Mouse (Mus musculus): ENCODE measurements around the gene Gm765. TPM values are rescaled to one million over a fixed set of nuclear protein-coding genes. Genes with fewer than 3 reads are reported as not detected.

Gene Gm765
- 0.20 and 0.50 TPM in 2 replicates for polyA plus RNA-seq (2012; rRNA removed)

DNA sequence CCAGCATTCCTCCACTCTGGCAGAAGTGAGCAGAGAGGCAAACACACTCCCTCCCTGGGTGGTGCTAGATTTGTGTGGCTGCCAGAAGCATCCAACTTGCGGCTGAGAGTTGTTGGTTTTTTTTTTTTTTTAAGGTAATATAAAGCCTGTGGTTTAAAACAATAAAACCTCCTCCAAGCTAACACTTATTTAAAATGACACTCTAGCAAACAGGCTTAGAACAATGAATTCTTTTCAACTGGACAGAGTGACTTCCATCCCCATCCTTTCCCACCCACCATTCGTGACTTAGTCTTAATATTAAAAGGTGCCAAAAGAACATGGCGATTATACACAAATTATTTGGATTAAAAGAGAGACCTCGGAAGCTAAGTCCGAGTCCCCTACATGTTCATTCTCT, at the start of gene Gm765:
Gene Gm765, minus strand, starts transcription at position 101 of the 400 bp plus-strand sequence.
- no peak for DNase-seq (ENCODE audit: extremely low spot score in 1 of 2, low spot score in 1 of 2)

DNA sequence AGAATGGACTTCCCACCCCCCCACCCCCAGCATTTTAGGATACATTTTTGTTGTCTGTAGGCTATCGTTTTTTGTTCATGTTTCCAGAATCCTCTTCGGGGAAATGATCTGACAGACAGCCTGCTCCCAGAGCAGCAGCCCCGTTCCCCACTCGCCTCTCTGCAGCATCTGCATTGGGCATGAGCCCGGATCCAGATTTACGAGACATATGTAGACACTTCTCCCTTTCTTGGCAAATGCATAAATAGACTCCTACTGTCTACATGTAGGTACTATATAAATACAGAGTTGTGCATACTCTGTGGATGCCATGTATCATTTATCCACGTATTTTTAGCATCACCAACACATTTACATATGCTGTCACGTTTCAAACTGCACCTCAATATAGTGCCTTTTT, 42.9 kb upstream of the Gm765 start:
- peak; percentile 58 to 75 for DNase-seq (ENCODE audit: extremely low spot score in 1 of 2, low spot score in 1 of 2)

DNA sequence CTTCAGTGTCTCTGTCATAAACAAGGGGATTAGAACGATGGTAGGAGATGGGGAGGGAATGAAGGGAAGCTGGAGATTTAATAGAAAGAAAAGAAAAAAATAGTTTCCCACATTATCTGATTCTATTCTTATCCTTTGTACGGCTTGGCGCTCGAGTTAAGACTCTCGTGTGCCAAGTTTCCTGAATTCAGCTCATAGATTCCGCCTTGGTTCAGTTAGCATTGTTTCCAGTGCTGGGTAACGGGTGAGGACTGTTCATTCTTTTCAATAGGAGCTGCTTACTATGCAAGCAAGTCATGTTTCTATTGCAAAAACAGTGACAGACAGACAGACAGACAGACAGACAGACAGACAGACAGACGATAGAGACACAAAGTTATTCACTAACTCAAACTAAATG, 41.9 kb upstream of the Gm765 start:
- peak in 1 of 2 experiments; percentile 43 for DNase-seq (ENCODE audit: extremely low spot score in 1 of 2, low spot score in 1 of 2)

DNA sequence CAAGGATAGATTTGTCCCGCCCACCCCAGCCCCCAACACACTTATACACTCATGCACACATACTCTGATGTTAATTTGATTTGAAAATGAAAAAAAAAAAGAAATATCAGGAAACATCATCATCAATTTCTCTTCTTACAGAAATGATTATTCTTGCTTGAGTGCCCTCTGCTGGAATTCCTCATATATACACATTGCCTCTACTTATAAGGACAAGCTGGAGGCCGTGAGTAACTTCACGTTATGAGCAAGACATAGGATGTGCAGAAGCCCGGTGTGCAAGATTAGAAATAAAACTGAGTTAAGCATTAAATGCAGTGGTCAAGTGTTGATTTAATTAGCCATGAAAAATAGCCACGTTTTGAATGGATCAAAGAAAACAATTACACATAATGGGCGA, 40.9 kb upstream of the Gm765 start:
- peak in 1 of 2 experiments; percentile 82 for DNase-seq (ENCODE audit: extremely low spot score in 1 of 2, low spot score in 1 of 2)

DNA sequence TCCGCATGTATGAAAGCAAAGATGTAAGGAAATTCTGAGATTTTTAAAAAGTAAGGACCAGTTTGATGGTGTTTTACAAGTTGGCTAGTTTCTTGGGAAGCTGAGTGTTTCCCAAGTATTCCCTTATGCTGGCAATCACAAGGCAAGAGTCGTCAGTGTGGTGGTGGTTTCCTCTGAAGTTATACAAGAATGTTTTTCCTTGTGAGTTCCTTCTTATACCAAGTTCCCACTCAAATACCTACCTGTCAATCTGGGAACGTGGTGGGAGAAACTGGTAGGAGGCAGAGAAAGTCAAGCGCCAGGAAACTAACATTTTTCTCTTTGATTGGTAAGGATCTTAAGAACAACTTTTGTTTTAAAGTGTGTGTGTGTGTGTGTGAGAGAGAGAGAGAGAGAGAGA, 23.6 kb upstream of the Gm765 start:
- DNase-seq (ENCODE audit: extremely low spot score in 1 of 2, low spot score in 1 of 2), result peak in 1 of 2 experiments; percentile 32

DNA sequence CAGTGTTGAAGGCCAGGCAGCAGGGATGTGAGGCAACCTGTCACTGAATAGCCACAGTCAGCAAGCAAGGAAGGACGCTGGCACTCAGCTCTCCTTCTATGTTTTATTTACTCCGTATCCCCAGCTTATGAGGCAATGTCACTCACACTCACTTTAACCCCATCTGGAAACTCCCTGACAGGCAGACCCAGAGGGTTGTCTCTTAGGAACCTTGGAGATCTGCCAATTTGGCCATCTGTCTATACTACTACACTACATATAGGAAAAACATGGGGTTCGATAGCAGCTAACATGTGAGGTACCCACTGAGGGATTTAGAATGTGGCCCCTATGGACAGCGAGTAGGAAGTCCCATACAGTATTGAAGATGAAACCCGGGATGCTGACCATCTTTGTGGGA, 12.7 kb upstream of the Gm765 start:
- no peak for DNase-seq (ENCODE audit: extremely low spot score in 1 of 2, low spot score in 1 of 2)

DNA sequence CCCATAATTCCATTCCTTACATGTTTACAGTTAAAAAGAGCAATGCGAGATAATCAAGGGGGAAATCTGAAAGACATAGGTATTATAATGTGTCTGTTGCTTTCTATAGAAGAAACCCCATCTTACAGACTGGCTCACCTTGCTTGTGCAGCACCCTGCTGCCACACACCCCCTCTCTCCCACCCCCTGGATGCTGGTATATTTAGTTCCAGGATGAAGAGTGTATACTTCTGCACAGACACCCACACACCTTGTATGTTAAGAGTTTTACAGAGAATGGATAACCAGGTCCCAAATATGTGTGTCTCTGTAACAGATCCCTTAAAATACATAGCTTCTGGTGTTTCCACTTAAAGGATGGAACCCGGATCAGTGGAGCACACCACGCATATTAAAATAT, 10.7 kb upstream of the Gm765 start:
- peak in 1 of 2 experiments; percentile 34 for DNase-seq (ENCODE audit: extremely low spot score in 1 of 2, low spot score in 1 of 2)

DNA sequence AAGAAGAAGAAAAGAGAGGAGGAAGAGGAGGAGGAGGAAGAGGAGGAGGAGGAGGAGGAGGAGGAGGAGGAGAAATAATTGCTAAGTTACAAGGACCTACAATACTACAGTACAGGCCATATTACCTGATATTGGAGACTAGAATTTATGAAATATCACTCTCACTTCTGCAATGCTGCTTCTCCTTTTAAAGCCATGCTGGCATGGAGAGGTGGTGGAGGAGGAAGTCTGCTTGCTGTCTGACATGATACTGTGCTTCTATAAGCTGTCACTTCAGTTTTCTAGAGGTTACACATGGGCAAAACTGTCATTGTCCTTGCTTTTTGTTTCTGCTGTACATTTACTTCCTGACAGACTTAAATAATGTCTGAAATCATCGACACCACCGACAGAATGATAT, 9.8 kb downstream of the Gm765 start:
- no peak for DNase-seq (ENCODE audit: extremely low spot score in 1 of 2, low spot score in 1 of 2)

DNA sequence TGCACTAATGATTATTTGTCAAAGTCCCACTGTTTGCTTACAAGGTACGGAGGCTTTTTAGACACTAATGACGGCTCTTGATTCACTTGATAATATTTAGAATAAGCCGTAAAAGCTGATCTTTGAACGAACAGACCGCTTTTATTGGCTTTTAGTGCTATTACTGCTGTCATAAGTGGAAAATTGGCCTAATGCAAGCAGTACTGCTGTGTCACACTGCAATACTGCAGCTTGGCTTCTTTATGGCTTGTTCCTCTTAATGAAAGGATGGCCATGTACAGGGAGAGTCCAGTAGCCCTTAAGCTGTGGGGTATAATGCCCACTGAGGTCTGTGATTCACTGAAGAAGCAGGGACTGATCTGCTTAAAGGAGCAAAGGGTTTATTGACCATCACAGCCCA, 30.9 kb downstream of the Gm765 start:
- DNase-seq (ENCODE audit: extremely low spot score in 1 of 2, low spot score in 1 of 2), result no peak

DNA sequence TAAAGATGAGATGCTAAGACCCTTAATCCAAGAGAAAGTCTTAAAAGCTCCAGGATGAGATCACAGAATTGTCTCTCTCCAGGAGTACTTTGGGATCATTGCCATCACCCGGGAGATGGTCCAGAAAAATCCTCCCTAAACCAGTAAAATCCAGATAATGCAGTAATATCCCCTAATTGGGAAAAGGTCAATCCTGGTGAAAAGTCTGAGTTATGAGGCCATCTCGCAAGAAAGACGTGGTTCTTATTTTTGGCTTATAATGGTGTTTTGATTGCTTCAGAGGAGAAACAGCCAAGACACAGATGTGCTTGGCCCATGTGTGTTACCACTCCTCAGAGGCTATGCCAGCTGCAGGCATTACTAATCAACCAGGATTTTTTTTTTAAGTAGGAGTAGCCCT, 34.9 kb downstream of the Gm765 start:
- DNase-seq (ENCODE audit: extremely low spot score in 1 of 2, low spot score in 1 of 2), result no peak

DNA sequence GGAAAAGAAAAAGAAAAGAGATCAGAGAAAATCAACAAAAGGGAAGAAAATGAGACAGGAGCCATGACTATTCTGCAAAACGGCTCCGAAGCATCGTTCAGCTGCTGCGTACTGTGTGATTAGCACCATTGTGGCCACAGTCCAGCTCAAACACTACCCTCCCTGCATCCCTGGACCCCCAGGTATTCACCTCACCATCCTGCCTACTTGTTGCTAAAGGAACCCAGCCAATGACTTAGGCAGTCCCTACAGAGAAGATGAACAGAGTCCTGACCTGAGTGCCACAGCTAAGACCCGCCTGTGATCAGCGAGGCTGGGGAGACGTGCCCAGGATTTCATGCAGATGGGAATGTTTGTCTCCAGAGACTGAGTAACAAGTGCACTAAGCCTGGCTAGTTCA, 35.4 kb downstream of the Gm765 start:
- DNase-seq (ENCODE audit: extremely low spot score in 1 of 2, low spot score in 1 of 2), result no peak

DNA sequence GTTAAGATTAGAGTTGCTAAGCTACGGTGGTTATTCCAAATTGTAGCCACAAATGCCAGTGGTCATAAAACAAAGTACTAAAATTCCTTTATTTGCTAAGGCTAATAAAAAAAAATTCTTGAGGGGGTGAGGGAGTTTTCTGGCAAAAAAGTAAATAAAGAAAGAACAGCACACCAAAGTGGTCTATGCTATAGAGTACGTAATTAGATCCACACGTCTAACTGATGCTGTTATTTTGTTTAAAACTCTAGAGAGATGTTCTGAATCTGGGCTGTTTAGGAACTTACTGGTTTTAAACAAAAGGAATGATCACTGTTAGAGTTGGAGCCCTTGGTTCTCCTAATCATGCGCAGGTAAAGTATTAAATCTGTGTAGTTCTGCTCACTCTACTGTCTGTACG, 50.5 kb downstream of the Gm765 start:
- DNase-seq (ENCODE audit: extremely low spot score in 1 of 2, low spot score in 1 of 2), result no peak

DNA sequence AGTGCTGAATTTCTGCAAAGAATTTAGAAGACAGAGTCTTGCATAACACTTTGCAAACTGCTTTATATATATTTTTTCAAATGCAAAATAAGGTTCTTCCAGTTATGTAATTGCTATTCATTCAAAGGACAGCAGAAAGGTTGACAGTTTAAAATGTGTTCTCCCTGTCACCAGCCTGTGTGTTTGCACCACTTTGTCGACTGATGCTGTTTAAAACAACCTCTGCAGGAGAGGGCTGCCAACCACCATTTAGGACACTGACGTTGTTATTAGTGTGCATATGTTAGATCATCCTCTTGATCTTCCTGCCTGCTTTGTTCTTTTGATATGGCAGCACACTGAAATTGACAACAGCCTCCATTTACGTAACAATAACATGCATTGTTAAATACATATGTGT, 54.2 kb downstream of the Gm765 start:
- peak; percentile 18 to 48 for DNase-seq (ENCODE audit: extremely low spot score in 1 of 2, low spot score in 1 of 2)

DNA sequence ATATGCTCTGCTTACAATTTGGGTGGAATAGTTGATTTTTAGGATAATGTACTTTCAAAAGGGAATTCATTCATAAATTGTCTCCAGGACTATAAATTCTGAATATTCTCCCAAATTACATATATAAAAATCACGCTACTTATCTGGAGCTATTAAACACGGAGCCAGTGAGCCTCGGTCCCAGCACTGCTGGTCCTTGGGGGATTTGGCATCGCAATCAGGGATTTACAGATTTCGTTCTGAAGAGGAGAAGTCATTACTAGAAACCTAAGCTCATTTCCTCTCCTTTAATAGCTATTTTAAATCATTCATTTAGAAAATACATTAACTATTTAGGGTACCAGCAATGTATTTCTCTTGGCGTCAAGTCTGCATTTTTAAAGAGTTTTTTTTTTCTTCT, 55.0 kb downstream of the Gm765 start:
- no peak for DNase-seq (ENCODE audit: extremely low spot score in 1 of 2, low spot score in 1 of 2)

DNA sequence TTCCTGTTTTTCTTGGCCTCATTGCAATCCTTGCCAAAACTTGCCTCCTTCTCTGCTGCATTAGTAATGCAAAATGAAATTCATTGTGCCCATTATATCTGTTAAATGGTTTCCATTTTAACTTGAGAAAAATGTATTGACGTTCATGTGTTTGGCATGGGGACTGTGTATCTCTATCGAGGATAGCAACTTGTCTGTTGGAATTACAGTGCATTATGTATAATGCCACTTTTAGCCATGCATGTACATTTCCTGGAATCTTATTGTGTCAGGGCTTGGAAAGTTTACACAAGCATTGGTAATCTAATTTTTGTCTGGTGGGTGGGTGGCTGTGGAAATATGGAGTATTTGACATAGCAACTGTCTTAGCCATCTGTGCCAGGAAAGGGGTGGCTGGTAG, 57.4 kb downstream of the Gm765 start:
- DNase-seq (ENCODE audit: extremely low spot score in 1 of 2, low spot score in 1 of 2), result peak in 1 of 2 experiments; percentile 55

DNA sequence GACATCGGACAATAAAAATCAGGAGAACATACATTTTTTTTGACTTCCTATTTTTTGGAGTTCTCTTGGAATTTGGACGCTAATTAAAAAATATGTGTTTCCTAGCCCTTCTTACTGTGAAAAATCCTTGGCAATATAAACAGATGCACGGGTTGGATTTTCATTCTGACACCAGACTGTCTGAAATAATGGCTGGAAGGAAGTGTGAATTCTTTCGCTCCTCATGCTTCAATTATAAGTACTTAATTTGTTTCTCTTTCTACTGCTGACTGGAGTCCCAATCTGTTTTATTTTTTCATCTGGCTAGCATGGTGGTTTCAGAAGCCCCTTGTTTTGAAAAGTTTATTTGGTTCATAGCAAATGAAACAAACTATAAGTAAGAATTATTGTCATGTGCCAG, 59.8 kb downstream of the Gm765 start:
- no peak for DNase-seq (ENCODE audit: extremely low spot score in 1 of 2, low spot score in 1 of 2)

DNA sequence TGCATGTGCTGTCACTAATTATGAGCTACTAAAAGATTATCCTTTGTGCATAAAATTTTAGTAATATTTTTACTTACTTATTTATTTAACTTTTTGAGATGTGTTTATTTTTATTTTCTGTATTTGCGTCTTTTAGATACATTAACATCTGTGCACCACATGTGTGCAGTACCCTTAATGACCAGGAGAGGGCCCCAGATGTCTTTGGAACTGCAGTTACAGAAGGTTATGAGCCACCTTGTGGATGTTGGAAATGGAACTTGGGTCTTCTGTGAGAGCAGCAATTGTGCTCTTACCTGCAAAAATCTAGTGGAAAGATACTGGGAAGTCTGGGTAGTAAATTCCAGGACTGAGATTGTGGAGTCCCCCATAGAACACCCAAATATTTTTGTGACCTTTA, 71.0 kb downstream of the Gm765 start:
- DNase-seq (ENCODE audit: extremely low spot score in 1 of 2, low spot score in 1 of 2), result peak in 1 of 2 experiments; percentile 47

DNA sequence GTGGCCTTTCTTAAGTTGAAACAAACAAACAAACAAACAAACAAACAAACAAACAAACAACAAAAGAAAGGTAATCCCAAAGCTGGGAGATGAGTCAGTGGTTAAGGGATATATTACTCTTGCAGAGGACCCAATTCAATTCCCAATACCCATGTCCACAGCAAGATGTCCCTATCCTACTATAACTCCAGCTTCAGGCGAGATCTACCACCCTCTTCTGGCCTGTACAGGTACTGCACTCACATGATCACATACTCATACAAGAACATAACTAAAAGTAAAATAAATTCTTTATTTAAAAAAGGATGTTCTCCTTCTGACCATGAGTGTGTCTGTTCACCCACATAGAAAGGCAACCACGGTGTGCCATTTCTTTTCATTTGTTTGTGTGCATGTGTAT, 79.6 kb downstream of the Gm765 start:
- no peak for DNase-seq (ENCODE audit: extremely low spot score in 1 of 2, low spot score in 1 of 2)

DNA sequence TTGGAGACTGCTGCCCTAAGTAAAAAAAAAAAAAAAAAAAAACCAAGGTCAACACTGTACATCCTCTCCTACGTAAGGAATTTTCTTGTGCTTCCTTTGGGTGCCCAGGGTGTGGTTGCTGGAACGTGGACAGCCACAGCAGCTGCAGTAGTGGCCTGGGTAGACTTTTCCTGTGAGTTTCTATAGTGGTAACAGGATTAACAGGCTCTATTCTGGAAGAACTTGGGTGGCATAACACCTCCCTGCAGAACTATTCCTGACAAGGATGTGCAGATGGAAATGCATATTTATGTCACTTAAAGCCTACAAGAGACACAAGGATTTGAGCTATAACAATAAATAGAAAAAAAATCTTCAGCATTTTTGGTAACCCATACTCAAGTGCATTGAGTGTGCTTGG, 83.5 kb downstream of the Gm765 start:
- DNase-seq (ENCODE audit: extremely low spot score in 1 of 2, low spot score in 1 of 2), result peak; percentile 79 to 81

DNA sequence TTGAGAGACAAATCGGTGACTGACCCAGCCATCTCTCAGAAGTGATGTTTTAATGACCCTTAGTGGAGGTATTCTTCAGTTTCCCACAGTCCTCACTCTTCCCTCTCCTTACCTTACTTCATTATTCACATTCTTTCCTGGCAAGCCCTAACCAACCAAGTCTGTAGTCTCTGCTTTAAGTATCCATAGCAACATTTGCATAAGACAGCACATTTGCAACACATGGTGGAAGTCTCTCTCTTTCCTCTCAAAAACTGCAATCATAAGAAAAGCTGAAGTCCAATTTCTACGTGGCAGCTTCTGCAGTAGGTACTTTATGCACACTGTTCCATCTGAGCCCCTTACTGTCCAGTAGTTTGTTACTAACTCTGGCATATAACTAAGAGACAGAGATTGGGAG, 96.1 kb downstream of the Gm765 start:
- peak in 1 of 2 experiments; percentile 45 for DNase-seq (ENCODE audit: extremely low spot score in 1 of 2, low spot score in 1 of 2)

DNA sequence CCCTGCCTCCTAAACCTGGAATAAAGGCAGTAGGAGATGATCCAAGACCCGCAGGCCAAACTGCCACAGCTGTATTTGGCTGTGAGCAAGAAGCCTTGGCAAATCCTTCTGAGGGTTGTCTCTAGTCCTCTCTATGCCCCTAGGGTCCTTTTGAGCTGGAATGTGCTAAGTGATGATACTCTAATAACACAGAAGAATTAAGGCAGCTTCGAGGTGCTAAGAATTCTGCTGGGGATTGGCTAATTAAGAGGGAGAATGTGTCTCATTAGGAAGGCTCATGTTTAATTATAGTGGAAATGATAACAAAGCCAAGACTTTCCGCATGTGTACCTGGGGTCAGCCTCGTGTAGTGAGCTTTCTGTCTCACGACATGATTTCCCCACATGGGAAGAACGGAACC, 99.4 kb downstream of the Gm765 start:
- DNase-seq (ENCODE audit: extremely low spot score in 1 of 2, low spot score in 1 of 2), result no peak

DNA sequence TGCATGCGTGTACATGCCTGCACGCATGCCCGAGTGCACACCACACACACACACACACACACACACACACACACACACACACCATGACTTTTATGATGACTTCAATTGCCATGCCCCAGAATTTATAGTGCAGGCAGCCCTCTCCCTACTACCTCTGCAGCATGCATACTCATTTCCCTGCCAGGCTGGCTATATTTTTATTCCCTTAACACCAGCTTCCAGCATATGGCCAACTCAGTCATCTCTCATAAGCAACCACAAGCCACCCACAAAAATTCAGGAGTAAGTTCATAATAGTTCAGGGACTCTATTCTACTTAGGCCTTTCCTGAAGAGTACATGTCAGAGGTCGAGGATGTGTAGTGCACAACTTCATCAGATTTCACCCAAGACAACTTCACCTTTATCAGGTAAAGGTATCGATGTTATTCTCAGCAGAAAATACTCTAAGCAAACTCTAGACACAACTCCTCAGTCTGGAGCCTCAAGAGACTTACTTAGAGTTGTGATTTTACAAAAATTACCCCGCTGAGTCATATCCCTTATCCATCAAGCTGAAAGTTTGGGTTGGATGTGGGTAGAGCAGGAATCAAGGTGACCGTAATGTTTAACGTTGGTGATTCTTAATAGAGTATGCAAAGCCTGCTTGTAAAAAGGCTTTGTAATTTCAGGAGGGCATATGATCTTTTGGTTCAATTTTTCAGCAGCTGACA, 101.8 kb downstream of the Gm765 start:
- peak; percentile 53 to 72 for DNase-seq (ENCODE audit: extremely low spot score in 1 of 2, low spot score in 1 of 2)

DNA sequence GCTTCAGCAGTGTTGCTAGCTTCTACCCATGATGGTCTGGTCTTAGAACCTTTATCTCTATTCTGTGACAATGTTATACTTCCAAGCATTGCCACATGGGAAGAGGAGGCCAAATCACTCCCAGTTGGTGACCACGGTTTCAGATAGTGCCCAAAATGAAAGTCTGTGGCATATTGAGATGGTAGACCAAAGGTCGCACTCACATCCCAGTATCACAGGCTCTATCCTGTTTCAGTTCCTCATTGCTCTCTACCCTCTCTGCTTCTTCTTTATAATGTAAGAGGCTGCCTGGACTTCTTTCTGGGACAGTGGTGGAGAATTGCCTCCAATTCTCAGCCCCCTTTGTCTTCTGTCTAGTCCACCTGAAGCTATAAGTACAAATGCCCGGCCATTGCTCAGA, 108.5 kb downstream of the Gm765 start:
- no peak for DNase-seq (ENCODE audit: extremely low spot score in 1 of 2, low spot score in 1 of 2)
